Mouse (Mus musculus): ENCODE results near the gene Eps8. TPM values are rescaled to one million over a fixed set of nuclear protein-coding genes. Genes with fewer than 3 reads are reported as not detected.
A peak's percentile ranks its signal among the peaks of the same experiment; 100 is the strongest.

The Eps8 gene
- polyA plus RNA-seq, 1 experiment, result 21.0 TPM

DNA sequence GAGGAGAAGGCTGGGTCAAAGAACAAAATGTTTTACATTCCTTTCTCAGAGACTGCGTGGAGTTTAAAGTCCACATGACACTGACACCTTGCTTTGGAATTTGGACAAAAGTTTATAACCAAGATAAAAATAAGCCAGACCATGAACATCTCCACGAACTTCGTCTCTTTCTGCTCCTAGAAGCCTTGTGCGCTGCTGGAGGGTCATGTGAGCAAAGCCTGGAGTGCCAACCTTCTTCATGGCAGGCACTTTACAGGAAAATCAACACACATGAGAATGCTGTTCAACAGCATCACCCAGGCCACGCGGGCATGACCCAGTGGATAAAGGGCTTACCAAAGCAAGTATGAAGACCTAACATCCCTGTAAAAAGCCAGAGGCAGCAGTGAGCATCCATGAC lies 85.6 kb downstream of the Eps8 start:
- no peak for DNase-seq (ENCODE audit: low spot score)

DNA sequence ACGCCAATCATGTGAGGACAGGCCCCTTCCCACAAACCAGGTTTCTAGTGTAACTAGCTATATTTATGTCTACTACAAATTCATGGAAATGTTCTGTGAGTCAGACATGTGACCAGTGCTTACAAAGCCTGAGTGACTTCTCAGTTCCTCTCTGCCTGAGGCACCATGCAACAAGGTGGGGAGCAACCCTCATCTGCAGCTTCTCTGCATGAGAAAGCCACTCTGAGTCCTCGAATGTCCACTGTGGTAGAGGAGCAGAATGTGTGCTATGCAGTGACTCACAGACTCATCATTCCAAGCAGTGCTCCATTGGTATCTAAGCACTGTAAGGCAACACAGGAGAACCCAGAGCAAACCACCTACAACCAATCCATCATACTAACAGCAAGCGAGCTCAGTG lies 88.8 kb downstream of the Eps8 start:
- DNase-seq (ENCODE audit: low spot score), result no peak

DNA sequence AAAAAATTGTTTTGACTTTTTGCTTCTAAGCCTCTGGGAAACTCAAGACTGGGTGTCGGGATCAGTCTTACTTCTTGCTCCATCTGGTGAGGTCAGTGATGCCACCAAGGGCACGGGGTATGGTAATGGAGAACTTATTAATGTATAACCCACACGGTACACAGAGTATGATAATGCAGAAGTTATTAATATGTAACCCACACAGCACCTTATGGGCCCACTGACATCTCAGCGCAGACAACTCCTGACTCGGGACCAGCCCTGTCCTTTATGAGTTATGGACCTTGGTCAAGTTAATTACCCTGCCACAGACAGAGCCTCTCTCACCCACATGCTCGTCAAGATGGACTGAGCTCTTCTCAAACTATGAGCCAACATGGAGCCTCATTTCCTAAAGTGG lies 89.2 kb downstream of the Eps8 start:
- DNase-seq (ENCODE audit: low spot score), result no peak

DNA sequence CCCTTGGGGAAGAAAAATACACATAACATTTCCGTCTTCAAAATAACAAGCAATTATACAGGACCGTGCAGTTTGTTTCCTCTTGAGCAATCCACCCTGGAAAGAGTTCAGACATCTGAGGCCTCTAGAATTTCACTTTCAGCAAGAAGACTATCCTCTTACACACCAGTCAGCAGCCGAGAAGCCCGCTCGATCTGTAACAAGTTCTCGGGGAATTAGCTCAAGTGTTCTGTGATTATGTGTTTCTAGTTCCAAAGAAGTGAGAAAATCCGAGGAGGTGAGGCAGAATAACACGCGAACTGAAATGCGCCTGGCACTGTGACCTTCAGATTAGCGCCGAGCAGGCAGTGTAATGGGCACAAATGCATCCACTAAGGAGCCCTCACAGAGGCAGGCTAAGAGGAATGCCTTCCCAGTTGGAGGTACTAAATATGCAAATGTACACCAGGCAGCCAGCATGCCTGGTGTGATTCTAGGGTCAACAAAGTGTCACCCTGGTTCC lies 94.3 kb downstream of the Eps8 start:
- DNase-seq (ENCODE audit: low spot score), result no peak

DNA sequence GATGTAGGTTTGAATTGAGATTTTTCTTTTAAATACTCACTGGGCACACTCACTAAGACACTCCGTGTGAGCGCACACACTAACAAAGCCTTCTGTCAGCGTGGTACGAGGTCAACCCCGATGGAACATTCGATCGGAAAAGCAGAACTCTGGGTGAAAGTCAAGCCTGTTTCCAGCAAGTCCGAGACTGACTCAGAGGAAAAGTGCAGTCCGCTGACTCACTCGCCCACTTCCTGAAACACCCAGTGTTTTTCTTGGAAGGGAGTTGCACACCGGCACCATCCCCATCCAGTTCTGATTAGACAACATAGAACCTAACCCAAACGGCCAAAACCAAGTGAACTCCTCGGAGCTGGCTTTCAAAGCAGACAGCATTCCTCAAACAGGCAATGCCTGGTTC lies 95.8 kb downstream of the Eps8 start:
- peak; percentile 52 for DNase-seq (ENCODE audit: low spot score)

DNA sequence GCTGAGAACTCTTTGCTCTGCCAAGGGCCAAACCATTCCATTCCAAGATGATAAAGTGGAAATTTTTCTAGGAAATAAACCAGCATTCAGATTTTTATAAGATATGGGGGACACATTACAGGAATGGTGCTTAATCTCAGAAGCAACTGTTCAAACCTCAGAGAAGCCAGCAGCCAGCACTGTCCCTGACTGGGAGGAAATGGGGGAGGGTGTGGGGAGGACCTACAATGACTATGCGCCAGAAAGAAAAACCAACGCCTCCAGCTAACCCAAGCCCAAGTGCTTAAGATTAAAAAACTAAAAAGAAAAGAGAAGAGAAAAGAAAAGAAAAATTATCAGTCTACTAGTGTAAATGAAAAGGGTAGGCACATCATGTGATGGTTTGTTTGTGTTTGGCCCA lies 97.0 kb downstream of the Eps8 start:
- DNase-seq (ENCODE audit: low spot score), result no peak

DNA sequence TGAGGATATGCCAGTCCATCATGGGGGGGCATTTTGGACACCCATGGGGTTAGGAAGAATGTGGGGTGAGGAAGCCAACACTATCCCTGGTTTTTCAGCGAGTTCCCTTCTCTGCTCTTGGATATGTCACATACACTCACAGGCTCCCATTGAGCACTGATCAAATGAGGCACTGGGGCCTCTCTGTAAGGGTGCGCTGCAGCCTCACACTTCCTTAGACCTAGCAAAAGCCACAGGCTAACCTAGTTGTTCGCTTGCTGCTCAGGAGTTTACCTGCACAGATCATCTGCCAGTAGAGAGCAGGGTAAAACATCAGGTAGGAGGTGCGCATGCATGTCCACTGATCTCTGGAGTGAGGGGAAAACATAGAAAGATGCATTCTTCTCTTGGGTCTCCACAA lies 97.5 kb downstream of the Eps8 start:
- no peak for DNase-seq (ENCODE audit: low spot score)

DNA sequence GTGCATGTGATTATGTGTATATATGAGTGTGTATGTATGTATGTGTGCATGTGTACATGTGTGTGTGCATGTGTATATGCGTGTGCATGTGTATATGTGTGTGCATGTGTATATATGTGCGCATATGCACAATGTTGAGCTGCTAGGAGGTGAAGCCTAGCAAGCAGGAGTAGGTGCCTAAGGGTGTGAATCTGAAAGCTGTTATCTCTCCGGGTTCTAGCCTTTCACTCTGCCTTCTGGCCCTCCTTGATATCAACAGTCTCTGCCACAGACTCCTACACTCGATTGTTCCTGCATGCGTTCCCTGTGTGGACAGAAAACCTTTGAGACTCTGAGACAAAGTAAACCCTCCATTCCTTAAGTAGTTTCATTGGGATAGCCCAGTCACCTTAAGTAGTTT lies 98.0 kb downstream of the Eps8 start:
- no peak for DNase-seq (ENCODE audit: low spot score)

DNA sequence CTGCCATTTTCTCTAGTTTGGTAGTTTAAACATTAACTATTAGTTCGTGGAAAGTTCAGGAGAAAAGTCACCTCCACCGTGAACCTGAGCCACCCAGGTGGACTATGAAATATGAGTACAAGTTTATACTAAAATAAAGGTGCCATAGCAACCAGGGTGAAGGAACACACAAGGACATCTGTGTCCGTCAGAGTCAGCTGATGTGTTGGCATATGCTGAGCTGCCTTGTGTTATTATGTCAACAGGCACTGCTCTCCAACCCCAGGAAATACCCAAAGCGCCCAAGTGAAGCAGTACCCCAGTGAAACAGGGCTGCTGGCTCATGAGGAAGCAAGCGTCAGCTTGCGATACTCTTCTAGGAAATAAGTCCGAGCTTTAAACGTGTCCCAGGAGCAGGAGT lies 104.5 kb downstream of the Eps8 start:
- DNase-seq (ENCODE audit: low spot score), result no peak

DNA sequence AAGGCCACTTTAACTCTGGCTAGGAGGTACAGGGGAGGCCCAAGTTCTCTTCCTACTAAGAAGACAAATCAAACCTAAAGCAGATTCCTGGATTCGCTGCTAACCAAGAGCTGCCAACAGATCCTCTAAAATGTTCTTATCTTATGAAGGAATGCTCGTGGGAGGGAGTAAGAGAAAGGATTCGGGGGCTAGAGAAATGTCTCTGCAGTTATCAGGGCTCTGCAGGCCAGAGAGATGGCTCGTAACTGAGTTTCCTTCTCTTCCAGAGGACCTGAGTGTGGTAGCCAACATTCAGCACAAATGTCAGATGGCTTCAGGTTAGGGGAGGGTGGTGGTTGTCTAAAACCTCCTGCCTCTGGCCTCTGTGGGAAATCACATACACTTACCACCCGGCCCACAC lies 106.1 kb downstream of the Eps8 start:
- DNase-seq (ENCODE audit: low spot score), result no peak

DNA sequence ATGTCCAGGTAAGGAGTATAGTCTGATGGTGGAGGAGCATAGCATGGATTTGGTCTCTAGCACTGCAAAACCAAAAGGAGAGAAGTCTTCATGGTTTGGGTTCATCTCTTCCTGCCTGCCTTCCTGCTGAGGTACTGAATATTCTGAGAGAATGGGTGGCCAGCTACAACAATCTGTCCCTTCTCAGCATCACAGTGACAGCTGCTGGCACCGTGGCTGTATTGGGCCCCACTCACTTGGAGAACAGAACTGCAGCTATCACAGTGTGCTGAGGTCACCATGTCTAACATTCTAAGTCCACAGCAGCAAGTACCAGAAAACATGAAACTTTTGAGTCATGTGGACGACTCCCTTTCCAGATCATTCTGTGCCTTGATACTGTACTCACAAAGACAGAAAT lies 107.1 kb downstream of the Eps8 start:
- no peak for DNase-seq (ENCODE audit: low spot score)

DNA sequence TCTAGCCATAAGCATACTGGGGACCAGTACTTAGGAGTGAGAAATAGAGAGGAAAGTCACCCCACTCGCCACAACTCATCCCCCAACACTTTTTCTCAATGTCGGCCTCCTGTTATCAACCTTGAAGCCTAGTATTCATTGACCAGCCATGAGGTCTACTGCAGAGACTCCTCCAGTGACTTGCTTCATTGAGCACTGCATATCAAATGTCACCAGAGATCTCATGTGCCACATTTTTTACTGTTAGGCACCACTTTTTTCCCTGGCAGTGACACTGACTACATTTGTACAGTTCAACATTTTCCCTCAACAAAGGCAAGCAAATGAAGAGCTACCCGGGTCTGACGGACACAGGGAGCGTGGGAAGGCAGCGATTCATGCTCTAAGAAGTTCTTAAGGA lies 108.6 kb downstream of the Eps8 start:
- DNase-seq (ENCODE audit: low spot score), result no peak

DNA sequence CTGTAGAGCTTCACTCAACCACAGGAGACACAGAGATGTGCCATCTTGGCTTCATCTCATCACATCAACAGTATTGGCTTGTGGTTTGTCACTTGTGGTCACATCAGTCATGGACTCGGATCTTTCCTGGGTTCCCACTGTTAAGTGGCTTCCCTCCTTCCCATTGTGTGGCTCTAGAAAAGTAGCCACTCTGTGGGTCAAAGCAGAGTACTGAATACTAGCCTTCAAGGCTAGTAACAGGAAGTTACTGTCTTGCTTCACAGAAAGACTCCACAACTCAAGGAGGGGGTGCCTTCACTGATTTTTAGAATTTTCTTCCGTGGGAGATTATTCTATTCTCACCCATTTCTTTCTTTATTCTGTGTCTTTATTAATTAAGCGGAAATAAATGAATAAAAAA lies 109.3 kb downstream of the Eps8 start:
- DNase-seq (ENCODE audit: low spot score), result no peak

DNA sequence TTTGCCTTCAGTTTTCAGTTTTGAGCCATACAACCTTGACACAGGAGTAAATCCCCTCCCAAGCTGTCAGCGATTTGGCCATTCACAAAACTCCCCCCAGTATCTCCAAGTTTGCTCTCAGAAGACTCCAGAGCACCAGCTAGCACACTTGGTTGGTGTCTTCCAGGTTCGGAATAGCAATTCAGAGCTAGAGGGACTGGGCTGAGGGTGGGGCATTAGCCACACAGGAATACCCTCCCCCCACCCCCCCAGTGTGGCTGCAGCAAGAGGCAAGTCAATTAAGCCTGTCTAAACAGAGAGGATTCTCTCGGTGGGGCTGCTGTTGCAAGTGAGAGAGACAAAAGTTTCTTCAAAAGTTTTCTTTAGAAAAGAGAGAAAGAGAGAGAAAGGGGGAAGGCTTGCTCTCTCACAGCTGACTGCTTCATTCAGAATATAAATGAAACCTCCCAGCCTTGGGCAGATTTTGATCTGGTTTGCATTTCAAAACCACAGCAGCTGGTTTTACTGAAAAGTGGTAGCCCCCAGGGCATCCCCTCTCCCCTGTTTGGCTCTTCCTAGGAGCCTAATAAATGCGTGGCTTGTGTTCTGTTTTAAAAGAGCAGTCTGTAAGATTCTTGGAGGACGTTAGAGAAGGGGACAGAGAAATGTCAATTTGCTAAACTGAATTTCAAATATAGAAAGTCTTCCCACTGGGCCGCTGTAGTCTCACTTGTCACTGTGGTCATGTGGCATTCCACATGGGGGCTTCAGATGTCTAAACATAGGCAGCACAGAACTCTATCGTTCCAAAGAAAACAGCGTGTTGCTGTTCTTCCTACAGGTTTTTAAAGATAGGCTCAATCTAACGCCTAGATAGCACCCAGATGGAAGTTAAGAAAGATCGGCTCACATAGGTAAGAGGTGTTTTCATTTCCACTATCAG lies 112.2 kb downstream of the Eps8 start:
- no peak for DNase-seq (ENCODE audit: low spot score)

DNA sequence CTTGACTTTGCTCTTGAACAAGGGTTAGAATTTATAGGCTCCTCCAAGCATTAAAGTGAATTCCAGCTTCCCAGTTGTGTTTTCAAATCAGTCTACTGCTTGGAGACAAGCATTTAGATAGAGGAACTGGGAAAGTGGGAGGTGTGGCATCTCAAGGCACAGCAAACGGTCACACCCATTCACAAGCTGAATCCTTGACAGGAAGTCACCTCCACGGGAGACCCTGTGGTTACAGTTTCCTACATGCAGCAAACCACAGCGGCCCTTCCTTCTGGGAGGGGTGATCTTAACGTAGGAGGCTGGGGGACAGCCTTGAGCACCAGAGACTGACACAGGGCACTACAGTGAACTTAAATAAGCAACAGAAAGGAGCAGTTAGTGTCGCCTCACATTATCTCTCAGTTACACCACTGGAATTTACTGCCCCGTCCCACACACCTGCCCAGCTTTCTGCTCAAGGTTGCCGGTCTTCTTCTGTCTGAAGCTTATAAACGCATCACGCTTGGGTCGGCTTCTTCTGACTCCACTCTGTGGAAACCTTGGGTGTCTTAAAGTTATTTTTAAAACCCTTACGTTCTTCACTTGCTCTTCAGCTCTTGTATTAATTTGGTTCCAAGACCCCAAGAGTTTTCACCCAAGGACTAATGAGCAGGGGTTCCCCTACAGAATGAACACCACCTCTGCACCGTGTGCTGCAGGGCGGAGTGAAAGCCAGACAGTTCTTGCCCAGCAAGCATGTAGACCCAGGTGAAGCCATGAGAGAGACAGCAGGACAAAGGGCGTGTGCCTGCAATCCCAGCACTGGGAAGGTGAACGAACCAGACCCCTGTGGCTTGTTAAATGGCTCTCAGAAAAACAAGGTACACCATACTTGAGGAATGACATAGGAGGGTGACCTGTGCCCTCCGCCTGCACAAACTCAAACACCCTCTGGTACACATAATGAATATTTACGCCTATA lies 113.2 kb downstream of the Eps8 start:
- DNase-seq (ENCODE audit: low spot score), result no peak

DNA sequence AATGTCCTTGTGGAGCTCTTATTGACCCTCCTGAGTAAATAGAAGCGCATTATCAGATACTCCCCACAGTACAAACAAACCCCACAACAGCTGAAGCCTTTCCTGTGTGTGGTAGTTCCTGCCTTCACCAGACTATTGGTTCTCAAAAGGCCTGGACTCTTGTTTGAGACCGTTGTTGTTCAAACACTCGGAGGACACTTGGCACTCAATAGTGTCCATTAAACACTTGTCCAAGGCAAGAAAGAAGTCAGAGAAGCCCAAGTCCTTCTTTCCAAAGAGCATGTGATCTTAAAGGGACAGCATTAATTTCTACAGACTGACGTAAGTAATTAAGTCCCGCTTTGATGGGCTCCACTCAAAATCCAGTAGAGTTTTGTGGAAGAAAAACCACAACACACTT lies 113.9 kb downstream of the Eps8 start:
- no peak for DNase-seq (ENCODE audit: low spot score)

DNA sequence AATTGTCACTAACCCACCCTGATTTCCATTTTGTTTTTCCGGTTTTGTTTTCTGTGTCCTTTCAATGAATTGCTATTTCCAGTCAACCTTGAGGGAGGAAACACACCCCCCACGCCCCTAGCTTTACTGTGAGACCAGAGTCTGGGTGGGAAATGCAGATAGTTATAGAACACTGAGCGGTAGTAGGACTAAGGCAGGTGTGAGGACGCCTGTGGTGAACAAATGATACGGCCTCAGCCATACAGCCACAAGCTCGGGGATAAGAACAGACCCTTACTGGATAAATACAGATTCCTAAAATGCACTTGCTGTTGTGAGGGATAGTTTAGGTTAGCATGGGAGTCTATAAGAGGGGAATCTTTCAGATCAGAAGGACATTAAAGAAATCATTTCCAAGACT lies 114.3 kb downstream of the Eps8 start:
- no peak for DNase-seq (ENCODE audit: low spot score)

DNA sequence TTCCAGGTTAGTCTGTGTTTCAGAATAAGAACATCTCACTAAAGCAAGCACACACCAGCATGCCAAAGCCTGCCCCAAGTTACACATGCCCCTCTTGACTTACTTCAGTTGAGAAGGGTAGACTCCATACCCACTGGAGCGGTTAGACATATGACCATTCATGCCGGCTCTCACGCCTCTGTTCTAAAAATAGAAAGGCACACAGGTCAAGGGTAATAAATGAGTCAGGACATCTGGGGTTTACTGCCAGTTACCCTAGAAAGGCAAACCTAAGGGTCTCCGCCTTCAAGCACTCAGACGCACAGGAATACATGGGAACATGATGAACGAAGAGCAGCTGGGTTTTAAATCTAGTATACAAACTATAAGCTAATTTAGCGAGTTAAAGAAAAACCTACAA lies 115.5 kb downstream of the Eps8 start:
- no peak for DNase-seq (ENCODE audit: low spot score)

DNA sequence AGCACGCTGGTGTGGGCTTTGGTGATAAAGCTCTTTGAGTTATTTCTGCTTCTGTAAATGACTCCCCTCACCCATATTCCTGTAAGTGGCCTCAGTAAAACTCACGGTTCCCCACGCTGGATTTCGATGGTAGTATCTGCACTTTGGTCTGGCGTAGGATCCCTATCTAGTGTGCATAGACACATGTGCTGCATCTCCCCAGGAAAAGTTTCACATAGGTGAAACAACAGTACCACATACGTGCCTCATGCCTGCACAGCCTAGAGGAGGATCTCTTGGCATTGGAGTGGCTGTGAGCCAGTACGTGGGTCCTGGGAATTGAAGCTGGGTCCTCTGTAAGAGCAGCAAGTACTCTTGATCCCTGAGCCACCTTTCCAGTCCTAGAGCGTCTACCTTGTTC lies 121.9 kb downstream of the Eps8 start:
- DNase-seq (ENCODE audit: low spot score), result no peak

DNA sequence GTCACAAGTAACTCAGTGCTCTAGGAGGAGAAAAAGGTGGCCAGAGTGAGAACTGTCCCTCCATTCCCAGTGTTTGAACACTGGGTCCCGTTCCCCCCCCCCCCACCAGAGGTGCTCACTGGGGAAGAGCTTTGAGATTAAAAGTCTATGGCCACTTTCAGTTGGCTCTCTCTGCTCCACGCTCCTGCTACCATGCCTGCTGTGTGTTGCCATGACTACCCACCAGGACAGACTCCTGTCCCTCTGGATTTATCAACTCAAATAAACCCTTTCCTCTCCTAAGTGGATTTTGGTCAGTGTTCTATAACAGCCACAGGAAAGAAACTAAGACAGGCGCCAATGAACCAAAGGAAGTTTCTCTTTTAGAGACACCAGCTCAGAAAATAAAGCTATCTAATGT lies 128.9 kb downstream of the Eps8 start:
- DNase-seq (ENCODE audit: low spot score), result no peak

DNA sequence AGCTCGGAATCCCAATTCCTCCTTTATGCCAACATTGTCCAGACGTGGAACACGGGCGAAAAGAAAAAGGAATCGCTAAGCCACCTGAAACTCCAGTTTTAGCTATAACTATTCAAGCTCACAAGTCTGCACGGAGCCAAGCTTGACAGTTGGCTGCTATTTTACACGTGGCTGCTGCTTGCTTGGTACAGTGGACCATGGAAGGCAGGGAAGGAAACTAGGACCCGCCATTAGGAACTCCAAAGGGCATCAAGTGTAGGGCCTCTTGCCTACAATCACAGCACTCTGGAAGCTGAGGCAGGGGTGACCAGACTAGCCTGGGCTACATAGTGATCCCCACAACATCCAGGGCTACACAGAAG lies 134.4 kb downstream of the Eps8 start:
- DNase-seq (ENCODE audit: low spot score), result no peak

DNA sequence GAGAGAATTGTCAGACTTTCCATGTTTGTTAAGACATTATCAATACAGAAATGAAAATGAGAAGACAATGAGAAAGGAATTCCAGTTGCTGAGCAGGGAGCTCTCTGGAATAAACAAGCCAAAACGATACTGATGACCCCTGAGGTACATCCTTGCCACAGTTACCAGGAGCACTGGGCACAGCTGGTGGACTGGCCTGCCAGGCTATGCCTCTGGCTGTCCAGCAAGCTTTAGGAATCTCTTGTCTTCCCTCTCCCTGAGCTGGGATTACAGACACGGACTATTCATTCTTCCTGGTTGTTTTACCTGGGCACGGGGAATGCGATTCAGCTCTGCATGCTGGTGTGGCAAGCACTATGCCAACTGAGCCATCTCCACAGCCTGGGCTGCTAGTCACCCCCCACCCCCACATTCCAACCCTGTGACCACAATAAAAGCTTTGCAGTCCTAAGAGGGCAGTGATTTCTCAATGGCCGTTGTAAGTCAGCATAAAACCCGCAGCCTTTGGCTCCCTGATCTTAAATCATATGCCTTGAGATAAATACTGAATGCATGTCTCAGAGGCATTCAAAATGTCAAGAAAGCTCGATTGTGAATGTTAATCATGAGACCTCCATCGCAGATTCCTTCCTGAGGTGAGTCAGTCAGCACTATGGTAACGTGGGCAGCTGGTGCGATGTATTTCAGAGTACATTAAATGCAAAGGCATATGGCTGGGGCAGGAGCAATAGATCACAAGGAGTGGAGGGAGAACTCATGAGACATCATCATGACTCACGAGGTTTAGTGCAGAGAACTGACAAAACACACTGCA lies 134.9 kb downstream of the Eps8 start:
- DNase-seq (ENCODE audit: low spot score), result no peak

Measured in urinary bladder, adult 2 months (tissue).